Mouse (Mus musculus) spleen, postnatal 4 days (tissue): Measurements from ENCODE around the gene Nr4a3.

Experiments
- DNase-seq, 2 experiments: peaks; one replicate each; pipeline ENCODE4 v3.0.0; 2022; ENCODE audit warnings: low spot score in 2 of 2

Gene Nr4a3

DNA sequence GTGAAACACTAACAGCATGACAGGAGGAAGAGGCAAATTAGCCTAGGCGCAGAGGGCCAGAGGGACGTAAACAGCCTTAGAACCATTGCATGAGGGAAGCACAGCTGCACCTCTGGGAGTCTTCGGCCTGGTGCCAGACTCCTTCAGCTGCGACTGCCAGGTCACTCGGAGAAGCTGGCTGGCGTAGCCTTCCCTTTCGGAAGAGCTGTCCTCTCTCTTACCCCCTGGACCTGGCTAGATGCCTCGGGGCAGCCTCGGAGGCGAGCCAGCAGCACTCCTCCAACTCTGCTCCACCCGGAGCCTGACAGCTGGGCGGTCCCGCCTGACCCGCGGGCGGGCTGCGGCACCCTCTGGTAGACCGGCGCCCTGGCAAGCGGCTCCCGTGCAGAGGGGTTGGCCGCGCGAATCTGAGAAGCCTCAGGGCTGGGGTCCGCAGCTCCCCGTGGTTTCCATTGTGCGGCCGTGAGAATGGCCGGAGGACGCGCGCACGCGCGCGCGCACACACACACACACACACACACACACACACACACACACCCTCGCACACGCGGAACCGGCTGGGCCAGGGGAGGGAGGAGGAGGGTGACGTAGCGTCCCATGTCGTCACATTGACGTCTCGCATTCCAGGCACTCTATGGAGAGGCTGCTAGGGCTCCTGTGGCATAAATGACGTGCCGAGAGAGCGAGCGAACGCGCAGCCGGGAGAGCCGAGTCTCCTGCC lies at the start of gene Nr4a3:
Gene Nr4a3, plus strand, starts transcription at position 663 of the 721 bp plus-strand sequence.
- peak; percentile 72 to 88 for DNase-seq

DNA sequence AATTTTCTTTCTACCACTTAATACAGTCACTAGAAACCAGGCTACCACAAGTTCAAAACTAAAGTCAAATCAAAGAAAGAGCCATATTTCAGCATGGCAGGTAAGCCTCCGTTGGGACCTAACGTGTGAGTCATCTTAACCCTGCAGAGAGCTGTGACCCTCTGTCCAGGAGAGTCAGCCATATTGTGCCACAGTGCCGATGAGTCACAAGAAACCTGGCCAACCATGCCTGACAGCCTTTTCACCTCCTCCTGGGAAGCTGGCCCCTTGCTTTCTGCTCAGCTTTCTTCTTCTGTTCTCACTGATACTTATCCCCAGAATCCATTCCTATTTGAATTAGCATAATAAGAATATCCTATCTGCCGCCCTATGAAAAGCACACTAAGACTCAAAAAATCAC lies 42.0 kb upstream of the Nr4a3 start:
- no peak for DNase-seq

DNA sequence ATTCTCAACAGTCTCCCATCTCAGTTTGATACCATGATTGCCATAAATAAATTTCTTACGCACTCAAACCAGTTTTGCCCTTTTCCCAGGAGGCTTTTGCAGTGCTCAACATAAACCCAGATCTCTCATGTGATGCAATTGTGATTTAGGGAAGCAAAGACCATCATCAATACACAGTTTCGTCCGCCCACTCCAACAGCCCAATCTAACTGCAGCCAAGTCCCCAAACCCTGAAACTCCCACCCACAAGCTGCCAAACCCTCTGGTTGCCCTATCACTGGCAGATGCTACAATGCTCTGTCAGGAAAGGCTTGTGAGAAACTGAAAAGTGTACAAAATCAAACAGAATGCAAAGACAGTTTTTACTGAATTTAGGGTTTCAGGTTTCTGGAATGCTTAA lies 41.5 kb upstream of the Nr4a3 start:
- no peak for DNase-seq

DNA sequence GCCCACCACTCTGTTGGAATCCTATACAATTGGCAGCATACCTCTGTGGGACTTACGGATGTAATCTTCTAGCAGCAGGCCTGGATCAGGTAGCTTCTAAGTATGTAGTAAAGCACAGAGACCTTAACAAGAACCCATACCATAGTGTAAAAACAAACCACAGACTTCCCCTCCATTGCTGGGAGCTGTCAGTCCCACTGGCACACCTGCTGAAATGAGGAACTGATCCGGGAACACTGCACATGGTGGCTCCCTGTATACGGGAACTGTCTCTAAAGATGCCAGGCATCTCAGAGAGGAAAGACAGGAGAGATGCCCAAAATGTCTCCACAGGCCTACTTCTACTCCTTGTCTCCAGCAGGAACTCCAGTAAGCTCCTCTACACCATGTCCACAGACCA lies 38.6 kb upstream of the Nr4a3 start:
- DNase-seq, result no peak

DNA sequence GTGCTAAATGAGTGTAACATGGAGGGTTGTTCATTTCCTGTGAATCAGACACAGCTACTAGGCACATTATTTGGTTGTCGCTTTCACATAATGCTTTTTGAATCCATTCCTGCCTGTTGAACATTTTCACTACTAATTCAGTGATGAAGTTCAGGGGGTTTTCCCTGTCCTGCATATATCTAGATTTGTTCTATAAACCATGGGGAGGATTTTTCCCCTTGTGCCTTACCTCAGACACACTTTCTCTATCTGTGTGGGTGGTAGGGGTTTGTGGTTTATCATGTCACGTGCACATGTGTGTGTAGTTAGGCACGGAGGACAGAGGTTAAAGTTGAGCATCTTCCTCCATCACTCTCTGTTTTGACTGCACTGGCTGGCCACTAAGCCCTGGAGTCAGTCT lies 32.7 kb upstream of the Nr4a3 start:
- no peak for DNase-seq

DNA sequence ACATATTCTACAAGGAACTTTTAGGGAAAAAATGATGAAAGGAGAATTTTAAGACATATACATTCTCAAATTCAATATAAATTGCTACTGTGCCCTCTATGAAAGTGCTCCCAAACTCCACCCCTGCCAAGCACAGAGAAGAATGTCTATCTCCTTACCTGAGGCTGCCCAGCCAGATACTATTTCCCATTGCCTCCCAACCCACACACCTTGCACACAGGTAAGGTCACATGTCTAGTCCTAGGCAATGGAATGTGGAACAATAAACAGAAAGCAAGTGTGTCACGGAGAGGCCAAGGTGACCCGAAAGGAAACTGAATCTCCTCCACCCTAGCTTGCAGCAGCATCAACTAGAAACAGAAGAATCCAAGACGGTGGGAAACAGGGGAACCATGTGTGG lies 22.0 kb upstream of the Nr4a3 start:
- no peak for DNase-seq

DNA sequence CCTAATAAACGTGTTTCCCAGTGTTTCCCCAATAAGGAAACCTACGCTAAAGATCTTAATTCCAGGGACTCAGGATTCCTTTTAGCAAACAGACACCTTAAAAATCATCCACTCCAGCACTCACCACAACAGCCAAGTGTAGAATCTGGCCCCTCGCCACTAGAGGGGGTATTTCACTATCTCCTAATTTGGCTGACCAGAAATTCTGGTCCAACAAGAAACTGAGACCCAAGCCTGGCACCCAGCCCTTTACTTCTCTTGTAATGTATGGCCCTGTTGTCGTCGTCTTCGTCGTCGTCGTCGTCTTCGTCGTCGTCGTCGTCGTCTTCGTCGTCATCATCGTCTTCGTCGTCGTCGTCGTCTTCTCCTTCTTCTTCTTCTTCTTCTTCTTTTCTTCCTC lies 15.3 kb upstream of the Nr4a3 start:
- no peak for DNase-seq

DNA sequence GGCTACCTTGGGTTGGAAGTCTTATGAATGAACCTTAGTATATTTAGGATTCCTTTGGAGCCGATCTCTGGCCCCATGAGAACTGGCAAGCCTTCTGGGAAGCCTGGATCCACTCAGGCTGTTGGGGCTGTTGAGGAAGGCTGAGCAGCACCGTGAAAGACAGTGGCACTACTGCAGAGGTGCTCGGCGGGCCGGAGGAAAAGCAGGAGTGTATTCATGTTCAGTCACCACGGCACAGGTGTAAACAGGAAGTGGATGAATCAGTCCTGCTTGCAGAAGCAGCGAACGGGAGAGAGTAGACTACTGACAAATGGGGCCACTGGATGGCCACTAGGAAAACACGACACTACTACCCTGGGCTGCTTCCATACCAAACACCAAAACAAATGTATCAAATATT lies 10.7 kb upstream of the Nr4a3 start:
- DNase-seq, result no peak

DNA sequence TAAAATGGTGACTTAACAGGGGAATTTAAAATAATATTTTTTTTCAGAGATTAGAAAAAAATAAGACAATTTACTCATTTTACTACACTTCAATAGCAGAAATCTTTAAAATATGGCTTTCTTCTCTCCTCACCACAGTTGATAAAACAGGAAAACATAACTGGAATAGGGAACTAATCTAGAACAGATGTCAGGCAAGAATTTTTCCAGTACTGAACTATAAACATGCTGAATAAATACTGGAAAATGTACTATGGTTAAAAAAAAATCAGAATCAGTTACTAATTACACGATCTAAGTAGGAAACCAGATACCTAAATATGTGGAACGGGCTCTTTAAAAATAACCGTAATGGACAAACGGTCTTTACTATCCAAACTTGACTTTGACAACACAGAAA lies 7.3 kb upstream of the Nr4a3 start:
- DNase-seq, result no peak

DNA sequence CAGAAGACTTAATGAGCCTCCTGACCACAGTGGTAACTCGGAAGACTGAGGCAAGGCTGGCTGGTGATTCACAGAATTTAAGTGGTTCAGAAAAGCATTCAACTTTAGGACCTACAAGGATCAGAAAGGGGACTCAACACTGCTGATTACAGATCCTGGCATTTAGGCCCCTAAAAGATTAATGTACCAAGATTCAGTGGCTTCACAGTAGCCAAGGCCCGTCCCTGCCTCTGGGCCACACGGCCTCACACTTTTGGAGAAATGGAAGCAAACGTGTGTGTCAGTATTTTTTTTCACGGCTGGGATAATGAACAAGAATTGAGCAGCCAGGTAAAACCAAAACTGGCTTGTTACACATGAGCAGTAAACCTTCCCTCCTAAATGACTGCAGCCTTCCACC lies 6.1 kb upstream of the Nr4a3 start:
- no peak for DNase-seq

DNA sequence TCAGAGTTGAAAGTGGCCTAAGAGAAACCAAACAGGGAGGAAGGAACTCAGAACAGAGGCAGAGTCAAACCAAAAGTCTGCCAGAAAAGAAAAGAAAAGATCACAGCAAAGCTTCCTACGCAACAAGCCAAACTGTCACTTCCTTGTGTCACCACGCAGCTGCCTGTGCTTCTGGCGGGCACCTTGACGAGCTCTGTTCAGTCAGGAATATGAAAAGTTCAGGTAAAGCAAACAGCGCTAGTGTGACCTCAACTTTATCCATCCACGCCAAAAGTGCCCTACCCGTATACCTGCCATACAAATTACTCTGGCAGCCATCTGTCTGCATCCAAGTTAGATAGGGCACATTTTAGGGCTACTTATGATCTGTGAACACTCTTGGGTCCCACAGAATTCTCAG lies 5.2 kb upstream of the Nr4a3 start:
- DNase-seq, result no peak

DNA sequence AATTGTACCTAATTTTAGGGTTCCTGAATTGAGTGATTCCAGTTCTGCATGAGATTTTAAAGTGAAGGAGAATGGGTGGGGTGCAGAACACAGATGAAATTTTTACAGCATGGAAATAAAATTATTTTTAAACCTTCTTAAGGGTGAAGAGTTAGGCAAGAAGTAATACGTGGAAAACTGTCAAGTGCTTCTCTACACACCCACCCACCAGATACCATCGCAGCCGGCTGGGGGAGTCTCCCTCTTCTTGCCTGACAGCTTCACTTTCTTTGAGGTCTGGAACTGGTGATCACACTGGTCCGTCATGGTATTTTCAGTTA lies 2.5 kb upstream of the Nr4a3 start:
- DNase-seq, result no peak

DNA sequence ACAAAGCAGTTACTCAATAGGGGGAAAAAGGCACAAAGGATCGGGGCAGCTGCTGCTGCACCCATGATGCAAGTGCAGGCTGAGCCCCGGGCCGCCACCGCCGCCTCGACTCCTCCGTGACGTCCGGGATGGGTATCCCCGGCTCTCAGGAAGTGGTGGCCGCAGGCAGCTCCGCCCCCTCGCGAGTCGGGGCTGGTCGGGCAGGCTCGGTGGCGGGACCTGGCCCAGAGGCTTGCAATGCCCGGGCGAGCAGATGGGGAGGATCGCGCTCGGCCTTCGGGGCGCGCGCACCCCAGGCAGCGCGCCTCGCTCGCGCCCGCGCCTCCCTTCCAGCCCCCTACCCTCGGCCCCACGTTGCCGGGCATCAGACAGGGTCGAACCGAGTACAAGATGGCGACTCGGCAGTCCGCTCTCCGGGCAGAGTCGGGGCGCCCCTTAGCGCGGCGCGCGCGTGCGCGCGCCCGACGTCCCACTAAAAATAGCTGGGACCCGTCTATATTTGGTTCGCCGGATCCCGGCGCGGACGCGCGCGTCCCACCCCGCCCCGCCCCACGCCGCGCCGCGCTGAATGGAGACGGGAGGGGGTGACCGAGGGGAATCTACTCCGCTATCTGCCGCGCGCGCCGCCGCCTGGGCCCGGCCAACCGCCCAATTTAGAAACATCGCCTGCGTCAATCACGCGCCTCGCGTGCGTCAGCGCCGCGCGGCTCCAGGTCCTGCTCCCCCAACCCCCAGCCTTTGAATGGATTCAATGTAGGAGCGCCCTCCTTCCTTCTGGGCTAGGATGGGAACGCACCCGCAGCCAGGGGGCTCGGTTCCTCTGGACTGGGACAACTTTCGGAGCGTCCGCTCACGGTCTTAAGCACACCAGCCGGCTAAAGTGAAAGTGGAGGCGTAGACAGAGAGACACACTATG lies 1.9 kb upstream of the Nr4a3 start:
- DNase-seq, result peak; percentile 90 to 95

DNA sequence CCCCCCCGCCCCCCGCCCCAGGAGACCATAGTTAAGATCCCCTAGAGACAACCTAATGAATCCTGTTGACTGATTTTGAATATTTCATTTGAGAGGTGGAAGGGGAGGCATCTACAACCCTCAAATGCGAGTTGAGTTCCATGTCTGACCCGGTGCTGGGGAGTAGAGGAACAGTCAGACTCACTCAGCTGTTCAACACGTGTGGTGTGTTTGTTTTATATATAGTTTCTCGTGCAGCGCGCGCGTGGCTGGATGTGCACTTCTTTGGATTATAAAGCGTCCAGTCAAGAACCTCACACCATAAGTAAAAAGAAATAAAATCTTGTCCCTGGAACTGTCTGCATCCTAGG lies 837 bp upstream of the Nr4a3 start:
- DNase-seq, result no peak

DNA sequence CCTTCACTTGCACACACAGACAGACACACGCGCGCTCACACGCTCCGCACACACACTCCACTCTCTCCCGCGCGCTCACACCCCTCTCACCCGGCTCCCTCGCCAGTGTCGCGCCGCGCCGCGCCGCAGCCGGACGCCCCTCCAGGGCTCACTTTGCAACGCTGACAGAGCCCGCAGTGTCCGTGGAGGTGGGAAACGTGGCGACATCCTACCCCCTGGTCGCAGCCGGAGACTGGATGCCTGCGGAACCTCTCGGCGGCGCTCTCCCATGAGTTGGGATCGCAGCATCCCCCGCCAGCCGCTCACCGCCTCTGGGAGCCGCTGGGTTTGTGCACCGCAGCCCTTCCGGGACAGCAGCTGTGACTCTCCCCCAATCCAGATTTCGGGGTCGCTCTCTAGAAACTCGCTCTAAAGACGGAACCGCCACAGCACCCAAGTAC lies 348 bp downstream of the Nr4a3 start:
- DNase-seq, result peak; percentile 38 to 71

DNA sequence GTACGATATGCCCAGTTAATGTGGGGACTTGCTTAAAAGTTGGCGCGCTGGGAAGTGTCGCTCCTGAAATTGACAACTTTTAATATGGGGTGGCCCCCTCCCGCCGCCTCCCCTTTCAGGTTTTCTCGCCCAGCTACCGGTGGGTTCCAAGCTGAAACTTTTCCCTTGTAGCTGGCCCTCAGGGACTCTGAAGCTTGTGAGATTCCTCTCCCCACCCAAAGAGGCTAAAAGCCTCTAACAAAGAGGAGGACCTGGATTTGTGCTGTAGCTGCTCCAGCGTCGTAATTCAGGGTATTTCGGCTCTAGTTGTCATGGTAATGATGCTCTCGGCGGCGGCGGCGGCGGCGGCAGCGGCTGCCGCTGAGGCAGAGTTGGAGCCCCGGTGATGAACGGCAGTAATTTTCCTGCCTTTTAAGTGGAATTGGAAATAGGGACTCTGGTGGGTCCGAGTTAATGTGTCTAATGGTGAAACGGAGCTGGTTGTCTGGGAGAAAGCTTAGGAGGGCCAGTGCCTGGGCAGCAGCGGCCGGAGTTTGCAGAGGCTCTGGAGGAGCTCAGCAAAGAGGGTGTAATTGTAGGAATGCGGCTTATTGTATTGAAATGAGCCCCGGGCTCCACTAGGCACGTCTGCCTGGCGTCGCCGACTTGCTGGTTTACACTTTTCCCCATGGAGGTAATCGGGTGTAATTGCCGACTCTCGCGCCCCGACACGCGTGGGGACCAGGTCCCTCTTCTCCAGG lies 938 bp downstream of the Nr4a3 start:
- DNase-seq, result peak in 1 of 2 experiments; percentile 66

DNA sequence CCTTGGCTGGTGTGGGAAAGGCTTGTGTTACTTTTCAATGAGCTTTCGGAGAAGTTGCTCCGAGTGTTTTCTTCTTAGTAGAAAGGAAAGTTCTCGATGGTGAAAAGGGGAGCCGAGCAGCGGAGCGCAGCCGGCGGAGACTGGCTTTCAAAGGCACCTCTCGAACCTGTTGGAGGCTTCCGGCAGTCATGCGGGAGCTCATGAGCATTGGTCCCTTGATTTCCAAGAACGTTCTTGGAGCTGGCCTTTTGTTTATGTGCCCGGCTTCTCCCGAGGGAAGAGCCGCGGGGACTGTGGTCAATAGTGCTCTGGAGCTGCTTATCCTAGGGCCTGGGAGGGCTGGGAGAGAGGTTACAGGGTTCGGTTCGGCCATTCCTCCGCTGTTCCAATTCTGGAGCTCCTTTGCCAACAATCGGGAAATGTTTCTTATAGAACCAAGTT lies 1.5 kb downstream of the Nr4a3 start:
- no peak for DNase-seq

DNA sequence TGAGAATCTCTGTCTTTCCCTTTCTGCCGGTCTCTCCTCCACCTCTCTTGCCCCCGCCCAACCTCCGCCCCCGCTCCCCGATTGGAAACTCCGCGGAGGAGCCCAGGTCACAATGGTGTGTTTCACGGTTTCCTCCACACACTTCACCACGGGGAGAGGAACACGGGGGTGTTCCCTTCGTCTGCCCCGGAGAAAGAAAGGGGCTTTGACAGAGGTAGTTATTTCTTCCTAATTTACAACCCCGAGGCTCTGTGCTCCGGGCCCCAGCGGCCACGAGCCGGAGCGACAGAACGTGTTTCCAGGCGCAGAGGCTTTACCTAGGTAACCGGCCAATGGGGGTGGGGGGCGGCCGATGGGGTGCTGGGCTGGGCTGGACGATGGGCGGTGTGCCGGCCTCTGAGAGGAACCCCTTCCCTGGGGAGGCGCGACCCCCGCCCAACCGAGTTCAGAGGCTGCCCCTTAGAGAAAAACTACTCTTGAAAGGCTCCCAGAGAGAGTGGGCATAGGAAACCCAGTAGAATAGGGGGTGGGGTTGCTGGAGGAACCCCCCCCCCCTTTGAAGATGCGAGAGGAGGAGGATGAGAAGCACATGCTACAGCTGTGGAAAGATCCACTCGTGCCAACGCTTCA lies 2.3 kb downstream of the Nr4a3 start:
- DNase-seq, result no peak

DNA sequence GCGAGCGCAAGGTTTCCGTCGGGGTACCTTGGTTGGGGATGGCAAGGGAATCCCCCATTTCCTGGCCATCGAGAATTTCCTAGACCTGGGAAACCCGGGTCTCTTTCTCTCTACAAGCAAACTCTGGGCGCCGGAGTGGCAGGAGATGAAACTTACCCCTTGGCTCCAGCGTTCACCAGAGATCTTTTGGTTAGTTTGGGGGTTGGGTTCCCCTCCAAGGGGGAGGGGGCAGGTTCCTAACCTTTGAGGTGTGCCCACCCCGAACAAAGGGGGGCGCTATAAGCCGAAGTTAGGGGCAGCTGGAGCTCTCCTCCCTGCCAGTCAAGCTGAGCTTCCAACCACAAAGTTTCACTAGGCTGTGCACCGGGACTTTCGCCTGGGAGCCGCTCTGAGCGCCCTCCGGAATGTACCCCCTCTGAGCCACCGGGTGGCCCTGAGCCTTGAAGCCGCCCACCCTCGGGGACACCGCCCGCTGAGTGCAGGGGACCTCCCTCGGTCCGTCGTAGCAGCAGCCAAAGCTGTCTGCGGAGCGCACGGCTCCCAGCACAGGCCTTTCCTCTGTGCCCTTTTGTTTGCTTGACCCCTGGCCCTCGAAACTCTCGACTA lies 2.9 kb downstream of the Nr4a3 start:
- DNase-seq, result peak; percentile 28 to 69

DNA sequence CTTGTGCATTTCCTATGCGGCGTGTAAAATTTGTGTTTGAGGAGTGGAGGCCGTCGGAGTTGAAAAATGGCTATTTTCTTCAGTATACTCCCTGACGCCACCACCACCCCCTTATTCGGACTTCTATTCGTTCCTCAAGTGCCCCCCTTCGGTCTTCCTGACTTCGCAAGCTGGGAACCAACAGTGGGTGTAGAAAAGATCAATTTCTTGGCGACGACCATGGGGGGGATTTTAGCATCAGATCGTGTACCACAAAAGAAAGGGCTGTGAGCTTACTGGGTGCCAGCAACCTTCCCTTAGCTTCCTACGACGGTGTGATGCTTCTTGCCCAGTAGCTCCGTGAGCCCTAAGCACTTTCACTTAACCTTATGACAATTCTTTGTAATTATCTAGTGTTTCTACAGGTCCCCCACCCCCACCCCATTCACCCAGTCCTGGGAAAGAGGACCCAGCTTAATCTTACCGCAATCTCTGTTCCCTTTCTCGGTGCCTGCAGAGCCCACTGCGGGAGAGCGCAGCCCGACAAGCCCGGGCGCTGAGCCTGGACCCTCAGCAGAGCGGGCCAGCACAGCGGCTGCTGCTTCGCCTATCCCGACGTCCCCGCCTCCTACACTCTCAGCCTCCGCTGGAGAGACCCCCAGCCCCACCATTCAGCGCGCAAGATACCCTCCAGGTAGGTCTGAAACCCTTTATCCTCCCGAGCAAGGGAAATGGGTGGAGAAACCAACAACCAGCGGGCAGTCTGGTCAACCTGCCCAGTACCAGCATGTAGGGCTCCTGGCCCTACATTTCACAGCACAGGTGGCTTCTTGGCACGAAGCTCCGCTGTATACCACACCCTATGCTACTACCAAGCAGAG lies 3.7 kb downstream of the Nr4a3 start:
- DNase-seq, result no peak

DNA sequence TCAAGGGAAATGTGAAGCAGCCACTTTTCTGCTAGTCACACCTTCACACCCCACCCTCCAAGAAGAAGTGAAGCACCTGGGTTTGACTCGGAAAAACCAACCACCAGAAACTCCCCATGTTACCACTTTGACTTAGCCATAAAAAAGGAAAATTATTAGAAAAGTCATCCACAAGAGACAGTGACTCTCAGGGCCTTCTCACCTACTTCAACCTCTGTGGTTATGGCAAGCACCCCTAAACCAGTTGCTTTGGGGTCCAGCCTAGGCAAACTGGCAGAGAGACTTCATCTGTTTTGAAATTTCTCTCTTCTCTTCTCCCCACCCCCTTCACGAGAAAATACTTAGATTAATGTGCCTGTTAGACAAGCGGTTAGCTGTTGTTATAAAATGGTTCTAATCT lies 5.1 kb downstream of the Nr4a3 start:
- no peak for DNase-seq
